Mouse (Mus musculus) liver, embryonic 14.5 days (tissue): ENCODE data around the gene Gm28035. TPM values are rescaled to one million over a fixed set of nuclear protein-coding genes. Genes with fewer than 3 reads are reported as not detected.

ENCODE experiments used
- ATAC-seq: fragments of 200-750 bp; cut with Nextera tagmentation; 2 replicates; pipeline ENCODE4 v1.8.0; 2017; ENCODE audit warnings: moderate number of reproducible peaks, mild to moderate bottlenecking, moderate library complexity; ENCODE audit not compliant: insufficient read depth
- DNase-seq, 3 experiments: peaks; one replicate each; pipeline ENCODE4 v3.0.0-alpha.2; 2012 to 2013; ENCODE audit warnings: low read depth in 3 of 3, low spot score in 3 of 3
- H3K27ac ChIP-seq: fragments of 300-500 bp; sonication (generic); 2 replicates; pipeline ENCODE4 v1.5.1; 2014; ENCODE audit warnings: moderate library complexity, mild to moderate bottlenecking, control low read depth, inconsistent platforms
- H3K27me3 ChIP-seq: fragments of 300-500 bp; sonication (generic); 2 replicates; pipeline ENCODE4 v1.6.1; 2014; ENCODE audit warnings: mild to moderate bottlenecking, low read length, moderate library complexity; ENCODE audit not compliant: control insufficient read depth, insufficient read depth
- H3K36me3 ChIP-seq: fragments of 300-500 bp; sonication (generic); replicated peaks from 2 replicates; pipeline ENCODE4 v1.6.1; 2014; ENCODE audit warnings: low read depth; ENCODE audit not compliant: control insufficient read depth, insufficient read depth
- H3K4me1 ChIP-seq, 2 experiments: fragments of 200-500 bp in 1 of 2; fragments of 300-500 bp in 1 of 2; sonication (generic) in 1 of 2; replicated peaks; 2 replicates each; pipeline ENCODE4 v1.6.1; 2012 to 2014; ENCODE audit warnings: antibody characterized with exemption in 1 of 2, inconsistent platforms in 1 of 2, low read length in 1 of 2; ENCODE audit not compliant: control insufficient read depth in 2 of 2, insufficient read depth in 2 of 2
- H3K4me2 ChIP-seq: fragments of 300-500 bp; sonication (generic); 2 replicates; pipeline ENCODE4 v1.6.1; 2014; ENCODE audit warnings: low read depth, mild to moderate bottlenecking, control low read depth, moderate library complexity
- H3K4me3 ChIP-seq, 2 experiments: fragments of 200-500 bp in 1 of 2; fragments of 300-500 bp in 1 of 2; sonication (generic) in 1 of 2; 2 replicates each; pipeline ENCODE4 v1.5.1; 2012 to 2014; ENCODE audit warnings: low read depth in 2 of 2, low read length in 2 of 2, mild to moderate bottlenecking in 2 of 2, control low read depth in 1 of 2, inconsistent platforms in 1 of 2, moderate library complexity in 1 of 2; ENCODE audit not compliant: insufficient read depth in 1 of 2
- H3K9ac ChIP-seq: fragments of 300-500 bp; sonication (generic); replicated peaks from 2 replicates; pipeline ENCODE4 v1.6.1; 2014; ENCODE audit warnings: mild to moderate bottlenecking, control low read depth, moderate library complexity
- H3K9me3 ChIP-seq: fragments of 300-500 bp; sonication (generic); 2 replicates; pipeline ENCODE4 v1.6.1; 2016; ENCODE audit warnings: low read length, mixed read lengths; ENCODE audit not compliant: control insufficient read depth
- CTCF ChIP-seq: IDR thresholded peaks from 2 replicates; pipeline ENCODE4 v1.5.1; 2016; ENCODE audit warnings: antibody characterized with exemption, low read depth, control low read depth
- EP300 ChIP-seq: IDR thresholded peaks from 2 replicates; pipeline ENCODE4 v1.6.1; 2016; ENCODE audit warnings: antibody characterized with exemption, low read depth
- WGBS: fragments of 180-500 bp; shearing (Covaris S2); extraction: QIAGEN DNeasy Blood & Tissue Kit; methylation state at CpG from one replicate; pipeline ENCODE4 v1.1.7; 2014; ENCODE audit not compliant: insufficient replicate concordance; 5-methylcytosine and 5-hydroxymethylcytosine counted together
- polyA plus RNA-seq, 2 experiments: library from polyadenylated mRNA; depleted of rRNA in 1 of 2; stranded (reverse) in 1 of 2; unstranded in 1 of 2; fragments of >200 nt; fragmentation: Nextera tagmentation in 1 of 2; extraction: Ambion mirVana in 1 of 2; gene quantifications; 2 replicates each; pipeline versions ENCODE4 v1.2.1 to v1.2.3; 2012 to 2014

Gene Gm28035
- polyA plus RNA-seq, 2 experiments = 1.1 TPM; not detected in 1

GRCm38 (mm10) chr2:30244595-30245178 is 4.3 kb downstream of the Gm28035 start:
- TF ChIP-seq EP300 (no peak), CTCF (no peak)
- Histone ChIP-seq H3K9ac (no peak overlapping the region), H3K9me3 (no peaks in the 10 kb centered on the region), H3K27me3 (no peaks in the 10 kb centered on the region), H3K4me2 (no peak overlapping the region), H3K36me3 (peaks cover 16% of the 10 kb centered on the region), H3K4me3 (no peak overlapping the region), H3K27ac (no peak overlapping the region), H3K4me1 (peaks cover under 1 to 12% of the 10 kb centered on the region in 2 experiments)
- ATAC-seq (no peak), DNase-seq (no peak)
- WGBS = 71% methylated on average over 7 of the region's 7 CpGs

- TF ChIP-seq EP300 (no peak), CTCF (no peak)
- no peaks in the 10 kb centered on the region for H3K27me3 ChIP-seq
- H3K9me3 ChIP-seq = no peaks in the 10 kb centered on the region
- WGBS = 77% methylated on average over 5 of the region's 5 CpGs
- H3K36me3 ChIP-seq = peaks cover 6% of the 10 kb centered on the region
- no peak overlapping the region for H3K4me3 ChIP-seq
- H3K9ac ChIP-seq = no peak overlapping the region
- H3K4me1 ChIP-seq = peaks cover 6 to 10% of the 10 kb centered on the region in 2 experiments; a peak in 3 of 4 replicates
- H3K4me2 ChIP-seq = no peak overlapping the region
- no peak overlapping the region for H3K27ac ChIP-seq
- DNase-seq (no peak), ATAC-seq (no peak)
Measured at GRCm38 (mm10) chr2:30247036-30247435, 6.7 kb downstream of the Gm28035 start.

DNA sequence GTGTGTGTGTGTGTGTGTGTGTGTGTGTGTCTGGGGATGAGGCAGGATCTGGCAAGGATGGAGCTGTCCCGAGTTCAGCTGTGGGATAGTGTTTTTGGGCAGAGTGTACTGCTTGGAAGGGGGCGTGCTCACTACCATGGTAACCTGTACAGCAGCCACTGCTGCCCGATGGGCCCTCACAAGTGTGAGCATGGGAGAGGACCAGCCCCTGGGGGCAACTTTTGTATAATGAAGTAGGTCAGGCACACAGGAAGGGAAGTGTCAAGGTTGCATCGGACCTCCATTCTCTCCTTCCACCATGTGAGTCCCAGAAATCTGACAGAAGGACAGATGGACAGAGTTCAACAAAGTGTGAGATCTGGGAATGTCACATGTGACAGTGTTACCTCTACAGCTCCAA is 7.3 kb downstream of the Gm28035 start:
- Histone ChIP-seq H3K36me3 (peaks cover 6% of the 10 kb centered on the region), H3K4me3 (no peak overlapping the region), H3K4me2 (no peak overlapping the region), H3K9me3 (no peaks in the 10 kb centered on the region), H3K9ac (no peak overlapping the region), H3K27ac (no peak overlapping the region), H3K4me1 (peaks cover 6 to 10% of the 10 kb centered on the region in 2 experiments; a peak in 3 of 4 replicates), H3K27me3 (no peaks in the 10 kb centered on the region)
- 74% methylated on average over 4 of the region's 4 CpGs for whole genome bisulfite sequencing
- ATAC-seq = no peak
- TF ChIP-seq CTCF (no peak), EP300 (no peak)
- DNase-seq = no peak

DNA sequence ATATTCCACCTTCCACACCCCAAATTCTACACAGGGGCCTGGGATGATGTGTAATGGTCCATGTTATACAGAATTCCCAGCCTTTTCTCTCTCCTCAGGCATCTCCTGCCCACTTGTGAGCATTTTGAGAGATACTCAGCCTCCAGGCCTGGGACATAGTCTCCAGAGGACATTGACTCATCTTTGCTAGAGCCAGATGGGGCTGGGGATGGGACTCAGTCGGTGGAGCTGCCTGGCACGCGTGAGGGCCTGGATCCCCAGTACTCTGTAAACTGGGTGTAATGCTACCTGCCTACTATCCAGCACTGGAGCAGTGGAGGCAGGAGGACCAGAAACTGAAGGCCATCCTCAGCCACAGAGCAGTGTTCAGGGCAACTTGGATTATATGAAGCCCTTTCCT is 8.8 kb downstream of the Gm28035 start:
- H3K4me2 ChIP-seq = no peak overlapping the region
- no peak overlapping the region for H3K4me3 ChIP-seq
- ATAC-seq (no peak), DNase-seq (no peak)
- no peaks in the 10 kb centered on the region for H3K27me3 ChIP-seq
- no peak for TF ChIP-seq EP300
- no peak for TF ChIP-seq CTCF
- no peak overlapping the region for H3K9ac ChIP-seq
- no peaks in the 10 kb centered on the region for H3K9me3 ChIP-seq
- no peak overlapping the region for H3K27ac ChIP-seq
- no peaks in the 10 kb centered on the region; the same call in none of the 2 replicates for H3K36me3 ChIP-seq
- peaks cover 6 to 10% of the 10 kb centered on the region in 2 experiments; a peak in 3 of 4 replicates for H3K4me1 ChIP-seq
- 89% methylated on average over 3 of the region's 3 CpGs for WGBS

GRCm38 (mm10) chr2:30250166-30251128 is 10.1 kb downstream of the Gm28035 start:
- DNase-seq (no peak), ATAC-seq (no peak)
- no peak for TF ChIP-seq CTCF
- no peak for TF ChIP-seq EP300
- Histone ChIP-seq H3K4me1 (peaks cover 6 to 10% of the 10 kb centered on the region in 2 experiments; a peak in 3 of 4 replicates), H3K4me2 (no peak overlapping the region), H3K4me3 (no peak overlapping the region), H3K9me3 (no peaks in the 10 kb centered on the region), H3K27ac (no peak overlapping the region), H3K9ac (no peak overlapping the region), H3K36me3 (peaks cover 4% of the 10 kb centered on the region), H3K27me3 (no peaks in the 10 kb centered on the region)
- 79% methylated on average over 10 of the region's 10 CpGs for WGBS
